11 mouse cellular contexts compared by ENCODE assay signal in genomic region chr1:150874025-150874424, GRCm38 (mm10).
"Had no signal": no experiment of that assay in that cellular context is flagged by ENCODE, and none has a peak within 500 bp of the region (broad histone marks: within the 10 kb centered on the region; RNA-seq: fewer than 3 reads in every experiment).

No protein-coding gene starts in this region.

- ATAC-seq: liver, embryonic 12.5 days had no signal

- H3K4me2 ChIP-seq: limb, embryonic 15.5 days; liver, embryonic 12.5 days; neural tube, embryonic 13.5 days had no signal

- H3K27me3 ChIP-seq: limb, embryonic 15.5 days; liver, embryonic 12.5 days; neural tube, embryonic 13.5 days had no signal

- H3K36me3 ChIP-seq: limb, embryonic 15.5 days; liver, embryonic 12.5 days; neural tube, embryonic 13.5 days had no signal

- H3K4me3 ChIP-seq: limb, embryonic 15.5 days; liver, embryonic 12.5 days; neural tube, embryonic 13.5 days had no signal

- H3K27ac ChIP-seq: limb, embryonic 15.5 days; neural tube, embryonic 13.5 days had no signal

- H3K4me1 ChIP-seq: liver, embryonic 12.5 days; neural tube, embryonic 13.5 days had no signal

- H3K9me3 ChIP-seq: limb, embryonic 15.5 days; liver, embryonic 12.5 days; neural tube, embryonic 13.5 days had no signal

- H3K9ac ChIP-seq: limb, embryonic 15.5 days; liver, embryonic 12.5 days; neural tube, embryonic 13.5 days had no signal

- DNase-seq: kidney, postnatal 36 days; layer of hippocampus, adult 9-11 months; layer of hippocampus, postnatal 36 days; retina, postnatal 1 day; right cerebral cortex, postnatal 4 days; spleen, adult 18-20 months; thymus, adult 18-20 months; thymus, postnatal 14 days had no signal
